Mouse (Mus musculus): ENCODE data around the gene 2200002D01Rik. TPM values are rescaled to one million over a fixed set of nuclear protein-coding genes. Genes with fewer than 3 reads are reported as not detected.
A peak's percentile ranks its signal among the peaks of the same experiment; 100 is the strongest.

2200002D01Rik gene
- polyA plus RNA-seq, 1 experiment from 2014 or later = 3.3 TPM

DNA sequence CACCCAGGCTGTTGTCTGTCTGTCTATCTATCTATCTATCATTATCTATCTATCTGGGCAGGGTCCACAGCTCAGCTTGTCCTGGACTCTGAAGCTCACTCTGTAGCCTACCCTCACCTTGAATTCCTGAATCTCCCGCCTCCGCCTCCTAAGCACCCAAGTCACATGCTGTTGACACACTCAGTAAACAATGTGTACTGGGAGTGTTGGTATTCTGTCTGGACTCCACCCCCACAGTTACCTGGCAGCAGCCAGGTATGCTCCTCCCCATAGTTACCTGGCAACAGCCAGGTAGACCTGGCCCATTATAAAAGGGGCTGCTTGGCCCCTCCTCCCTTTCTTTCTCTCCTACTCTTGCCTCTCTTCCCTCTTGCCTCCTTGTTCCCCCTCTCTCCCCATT, 39.8 kb upstream of the 2200002D01Rik start:
- ATAC-seq = peak; percentile 3; the same call in 1 of the 2 replicates
- WGBS (ENCODE audit: insufficient replicate concordance) = 85% methylated on average over 2 of the region's 2 CpGs
- Histone ChIP-seq H3K27ac (ENCODE audit: low read depth) (no peak overlapping the region), H3K4me3 (ENCODE audit: low read depth, low read length) (no peak overlapping the region), H3K4me1 (ENCODE audit: insufficient read depth) (peaks cover 22% of the 10 kb centered on the region), H3K4me2 (ENCODE audit: low read depth, low read length) (no peak overlapping the region), H3K9ac (replicated peaks) (no peak overlapping the region), H3K27me3 (ENCODE audit: insufficient read depth, low read length) (0 out of 2 replicates have a peak, but pooled peaks cover 7% of the 10 kb centered on the region), H3K36me3 (replicated peaks; ENCODE audit: insufficient read depth, low read length) (no peaks in the 10 kb centered on the region), H3K9me3 (ENCODE audit: low read length) (no peaks in the 10 kb centered on the region)
- DNase-seq = no peak
- TF ChIP-seq CTCF (IDR thresholded peaks at IDR 0.05; ENCODE audit: low read depth) = no peak
- no peak for TF ChIP-seq EP300 (IDR thresholded peaks at IDR 0.05; ENCODE audit: low read depth)

DNA sequence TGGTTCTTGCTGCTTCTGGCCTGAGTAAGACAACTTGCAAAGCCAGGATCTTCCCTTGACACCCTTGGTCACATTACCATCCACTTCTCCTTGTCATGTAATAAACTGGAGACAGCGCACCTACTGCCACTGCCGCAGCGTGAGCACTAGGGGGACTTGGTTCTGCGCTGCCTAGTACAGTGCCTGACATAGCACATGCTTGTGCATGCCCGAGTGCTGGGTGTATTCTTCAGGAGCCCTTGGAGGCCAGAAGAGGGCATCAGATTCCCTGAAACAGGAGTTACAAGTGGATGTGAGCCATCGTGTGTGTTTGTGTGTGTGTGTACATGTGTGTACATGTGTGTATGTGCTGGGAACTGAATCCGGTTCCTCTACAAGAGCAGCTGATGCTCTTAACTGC, 39.2 kb upstream of the 2200002D01Rik start:
- Histone ChIP-seq H3K27me3 (ENCODE audit: insufficient read depth, low read length) (0 out of 2 replicates have a peak, but pooled peaks cover 7% of the 10 kb centered on the region), H3K9me3 (ENCODE audit: low read length) (no peaks in the 10 kb centered on the region), H3K9ac (replicated peaks) (no peak overlapping the region), H3K4me1 (ENCODE audit: insufficient read depth) (peaks cover 22% of the 10 kb centered on the region), H3K4me3 (ENCODE audit: low read depth, low read length) (no peak overlapping the region), H3K4me2 (ENCODE audit: low read depth, low read length) (no peak overlapping the region), H3K36me3 (replicated peaks; ENCODE audit: insufficient read depth, low read length) (no peaks in the 10 kb centered on the region), H3K27ac (ENCODE audit: low read depth) (no peak overlapping the region)
- no peak for DNase-seq
- TF ChIP-seq EP300 (IDR thresholded peaks at IDR 0.05; ENCODE audit: low read depth) (no peak), CTCF (IDR thresholded peaks at IDR 0.05; ENCODE audit: low read depth) (0 out of 2 replicates have a peak, but pooled peaks have one; percentile 21)
- ATAC-seq = no peak
- 84% methylated on average over 7 of the region's 7 CpGs for WGBS (ENCODE audit: insufficient replicate concordance)

DNA sequence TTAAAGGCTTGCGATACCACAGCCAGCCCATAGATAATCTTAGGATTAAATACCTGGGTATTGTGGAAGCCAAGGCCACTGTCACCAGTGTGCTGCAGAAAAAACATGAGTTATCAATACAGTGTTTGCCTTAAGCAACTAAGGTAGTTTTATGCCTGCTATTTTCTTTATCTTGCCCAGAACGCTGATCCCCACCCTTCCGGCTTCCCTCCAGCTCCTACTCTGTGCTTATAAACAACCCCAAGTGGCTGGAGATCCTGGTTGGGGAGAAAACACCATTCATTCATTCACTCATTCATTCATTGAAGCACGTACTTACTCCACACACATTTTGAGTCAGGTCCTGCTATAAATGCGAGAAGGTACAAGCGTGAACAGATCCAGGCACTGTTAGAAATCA, 36.3 kb upstream of the 2200002D01Rik start:
- Histone ChIP-seq H3K27ac (ENCODE audit: low read depth) (no peak overlapping the region), H3K4me2 (ENCODE audit: low read depth, low read length) (no peak overlapping the region), H3K4me1 (ENCODE audit: insufficient read depth) (peaks cover 20% of the 10 kb centered on the region), H3K9ac (replicated peaks) (no peak overlapping the region), H3K9me3 (ENCODE audit: low read length) (no peaks in the 10 kb centered on the region), H3K27me3 (ENCODE audit: insufficient read depth, low read length) (0 out of 2 replicates have a peak, but pooled peaks cover 9% of the 10 kb centered on the region), H3K36me3 (replicated peaks; ENCODE audit: insufficient read depth, low read length) (no peaks in the 10 kb centered on the region), H3K4me3 (ENCODE audit: low read depth, low read length) (no peak overlapping the region)
- ATAC-seq (no peak), DNase-seq (no peak)
- WGBS (ENCODE audit: insufficient replicate concordance) = 84% methylated on average over 6 of the region's 6 CpGs
- TF ChIP-seq CTCF (IDR thresholded peaks at IDR 0.05; ENCODE audit: low read depth) (no peak), EP300 (IDR thresholded peaks at IDR 0.05; ENCODE audit: low read depth) (no peak)

DNA sequence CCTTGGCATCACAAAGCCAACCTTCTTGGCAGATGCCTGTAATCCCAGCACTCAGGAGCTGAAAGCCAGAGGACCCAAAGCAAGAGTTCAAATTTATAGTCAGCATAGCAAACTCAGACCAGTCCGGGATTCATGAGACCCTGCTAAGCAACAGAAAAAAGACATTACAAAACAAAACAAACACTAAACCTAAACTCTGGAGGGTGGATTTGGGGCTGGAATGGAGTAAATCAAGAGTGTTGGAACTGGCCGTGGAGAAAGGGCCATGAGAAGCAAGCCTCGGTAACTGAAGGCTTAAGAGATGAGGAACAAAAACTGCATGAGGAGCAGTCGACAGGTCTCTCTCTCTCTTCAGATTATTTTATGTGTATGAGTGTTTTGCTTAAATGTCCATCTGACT, 35.6 kb upstream of the 2200002D01Rik start:
- no peak for ATAC-seq

DNA sequence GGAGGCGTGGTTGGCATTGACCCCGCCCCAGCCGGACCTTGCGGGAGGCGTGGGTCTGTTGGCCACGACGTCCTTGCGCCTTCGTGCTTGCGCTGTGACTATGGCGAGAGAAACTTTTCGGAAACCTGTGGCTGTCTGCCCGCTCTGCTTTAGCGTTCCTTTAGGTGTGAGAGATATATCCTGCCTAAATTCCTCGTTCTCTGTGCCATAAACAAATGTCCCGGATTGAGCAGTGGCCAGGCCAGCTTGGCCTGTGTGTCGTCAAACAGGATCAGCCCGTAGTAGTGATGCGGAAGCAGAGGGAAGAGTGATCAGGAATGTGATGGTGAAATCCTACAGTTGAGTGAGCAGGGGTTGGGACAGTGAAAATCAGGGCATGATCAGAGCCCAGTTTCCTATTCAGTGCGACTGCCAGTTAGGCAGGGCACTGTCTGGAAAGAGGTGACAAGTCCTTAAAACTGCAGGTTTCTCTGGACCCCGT, 33.8 kb upstream of the 2200002D01Rik start:
- H3K27ac ChIP-seq (ENCODE audit: low read depth) = peak overlapping the region; percentile 73; the same call in 1 of the 2 replicates
- H3K9ac ChIP-seq (replicated peaks) = peak overlapping the region; percentile 75

More for the DNA sequence above, 35.6 kb upstream of the 2200002D01Rik start:
- Histone ChIP-seq H3K27me3 (ENCODE audit: insufficient read depth, low read length) (0 out of 2 replicates have a peak, but pooled peaks cover 7% of the 10 kb centered on the region), H3K27ac (ENCODE audit: low read depth) (no peak overlapping the region), H3K4me3 (ENCODE audit: low read depth, low read length) (no peak overlapping the region), H3K4me2 (ENCODE audit: low read depth, low read length) (no peak overlapping the region), H3K9ac (replicated peaks) (no peak overlapping the region), H3K9me3 (ENCODE audit: low read length) (no peaks in the 10 kb centered on the region), H3K4me1 (ENCODE audit: insufficient read depth) (peaks cover 13% of the 10 kb centered on the region), H3K36me3 (replicated peaks; ENCODE audit: insufficient read depth, low read length) (no peaks in the 10 kb centered on the region)
- WGBS (ENCODE audit: insufficient replicate concordance) = 70% methylated on average over 4 of the region's 4 CpGs
- TF ChIP-seq CTCF (IDR thresholded peaks at IDR 0.05; ENCODE audit: low read depth) (no peak), EP300 (IDR thresholded peaks at IDR 0.05; ENCODE audit: low read depth) (no peak)
- DNase-seq = no peak

DNA sequence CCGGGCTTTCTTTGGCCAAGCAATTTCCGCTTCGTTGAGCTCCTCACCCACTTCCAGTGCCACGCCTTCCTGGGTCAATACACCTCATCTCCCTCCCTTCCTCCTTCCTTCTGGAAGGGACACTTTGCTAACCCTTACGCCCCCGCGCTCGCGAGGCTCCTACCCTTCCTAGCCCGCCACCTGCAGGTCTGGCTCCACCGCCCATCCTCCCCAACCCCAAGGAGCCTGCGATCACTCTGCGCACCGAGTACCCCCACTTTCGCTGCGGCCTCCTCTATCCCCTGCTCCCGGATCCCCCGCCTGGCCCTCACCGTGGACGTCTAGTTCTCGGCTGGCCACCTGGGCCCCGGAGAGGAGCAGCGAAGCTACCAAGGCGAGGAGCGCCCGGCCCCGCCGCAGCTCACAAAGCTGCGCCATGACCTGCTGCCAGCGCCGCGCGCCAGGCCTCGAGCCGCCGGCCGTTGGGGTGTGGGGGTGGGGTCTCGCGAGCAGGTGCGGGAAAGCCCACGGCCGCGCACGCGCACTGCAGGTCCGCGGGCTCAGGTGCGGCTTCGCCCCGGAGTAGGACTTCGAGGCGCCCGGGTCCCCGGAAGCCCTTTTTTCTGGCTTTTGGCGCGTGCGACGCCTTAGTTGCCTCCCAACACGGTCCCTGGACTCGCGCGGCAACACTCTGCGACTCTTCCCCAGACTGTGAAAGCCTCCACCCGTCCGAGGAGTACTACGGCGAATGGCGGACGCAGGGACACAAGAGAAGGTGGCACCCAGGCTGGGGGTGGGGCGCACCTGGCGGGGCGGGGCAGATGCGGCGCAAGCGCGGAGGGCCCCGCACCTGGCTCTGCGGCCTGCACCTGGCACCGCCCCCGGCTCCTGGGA, 33.2 kb upstream of the 2200002D01Rik start, which contains the start of gene Spint2:
Gene Spint2 (minus strand): TSS at position 712 of the 873 bp plus-strand sequence.
- Histone ChIP-seq H3K36me3 (replicated peaks; ENCODE audit: insufficient read depth, low read length) (no peaks in the 10 kb centered on the region), H3K27me3 (ENCODE audit: insufficient read depth, low read length) (0 out of 2 replicates have a peak, but pooled peaks cover 7% of the 10 kb centered on the region), H3K4me3 (ENCODE audit: low read depth, low read length) (peak within 1 kb of the TSS; percentile 70), H3K9me3 (ENCODE audit: low read length) (no peaks in the 10 kb centered on the region), H3K4me1 (ENCODE audit: insufficient read depth) (peaks cover 10% of the 10 kb centered on the region; the same call in 1 of the 2 replicates), H3K4me2 (ENCODE audit: low read depth, low read length) (peak within 1 kb of the TSS; percentile 88), H3K9ac (replicated peaks) (peak within 1 kb of the TSS; percentile 75), H3K27ac (ENCODE audit: low read depth) (peak within 1 kb of the TSS; percentile 73)
- 3% methylated on average over 59 of the region's 80 CpGs for WGBS (ENCODE audit: insufficient replicate concordance)
- peak; percentile 29; the same call in 1 of the 2 replicates for TF ChIP-seq CTCF (IDR thresholded peaks at IDR 0.05; ENCODE audit: low read depth)
- no peak for TF ChIP-seq EP300 (IDR thresholded peaks at IDR 0.05; ENCODE audit: low read depth)
- DNase-seq (peak; percentile 87), ATAC-seq (peak; percentile 94)

More for the DNA sequence above, 33.8 kb upstream of the 2200002D01Rik start:
- 11% methylated on average over 21 of the region's 21 CpGs for WGBS (ENCODE audit: insufficient replicate concordance)
- Histone ChIP-seq H3K36me3 (replicated peaks; ENCODE audit: insufficient read depth, low read length) (no peaks in the 10 kb centered on the region), H3K27me3 (ENCODE audit: insufficient read depth, low read length) (0 out of 2 replicates have a peak, but pooled peaks cover 7% of the 10 kb centered on the region), H3K4me3 (ENCODE audit: low read depth, low read length) (peak overlapping the region; percentile 70), H3K4me2 (ENCODE audit: low read depth, low read length) (peak overlapping the region; percentile 88), H3K9me3 (ENCODE audit: low read length) (no peaks in the 10 kb centered on the region), H3K4me1 (ENCODE audit: insufficient read depth) (peaks cover 10% of the 10 kb centered on the region; the same call in 1 of the 2 replicates)
- ATAC-seq (peak; percentile 64), DNase-seq (no peak)
- TF ChIP-seq CTCF (IDR thresholded peaks at IDR 0.05; ENCODE audit: low read depth) (no peak), EP300 (IDR thresholded peaks at IDR 0.05; ENCODE audit: low read depth) (no peak)
